Mouse (Mus musculus) 3T3-L1 (cell line): Measurements from ENCODE around the gene Atg4c.

Source experiments
- DNase-seq: peaks from one replicate; pipeline ENCODE4 v3.0.0-alpha.2; 2015; ENCODE audit warnings: low read depth, low spot score

Atg4c gene

DNA sequence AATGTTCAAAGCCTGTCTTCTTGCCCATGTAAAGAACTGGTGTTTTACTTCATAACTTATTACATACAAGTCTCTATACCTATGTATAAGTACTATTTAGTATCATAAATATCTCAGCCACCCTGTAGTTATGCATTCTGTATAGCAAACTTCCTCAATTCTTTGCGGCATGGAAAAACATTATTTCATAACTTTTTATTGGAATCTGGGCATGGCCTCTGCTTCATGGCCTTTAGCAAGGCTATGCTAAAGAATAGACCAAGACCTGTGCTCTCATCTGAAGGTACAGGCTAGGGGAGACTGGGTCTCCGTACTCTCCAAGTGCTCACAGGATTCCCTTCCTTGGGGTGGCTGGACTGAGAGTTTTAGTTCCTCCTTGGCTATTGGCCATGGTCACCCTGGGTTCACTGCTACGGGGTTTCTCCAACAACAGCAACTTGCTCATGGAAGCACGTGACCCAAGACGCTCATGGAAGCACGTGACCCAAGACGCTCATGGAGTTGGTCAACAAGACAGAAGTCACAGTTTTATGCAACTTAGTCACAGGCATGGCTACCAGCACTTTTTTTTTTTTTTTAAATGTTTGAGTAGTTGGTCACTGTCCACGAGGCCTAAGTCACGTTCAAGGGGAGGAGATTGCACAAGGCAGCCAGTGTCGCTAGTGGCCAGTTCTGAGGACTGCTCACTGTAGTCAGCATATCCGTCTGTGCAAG is 7.2 kb upstream of the Atg4c start:
- DNase-seq: no peak

DNA sequence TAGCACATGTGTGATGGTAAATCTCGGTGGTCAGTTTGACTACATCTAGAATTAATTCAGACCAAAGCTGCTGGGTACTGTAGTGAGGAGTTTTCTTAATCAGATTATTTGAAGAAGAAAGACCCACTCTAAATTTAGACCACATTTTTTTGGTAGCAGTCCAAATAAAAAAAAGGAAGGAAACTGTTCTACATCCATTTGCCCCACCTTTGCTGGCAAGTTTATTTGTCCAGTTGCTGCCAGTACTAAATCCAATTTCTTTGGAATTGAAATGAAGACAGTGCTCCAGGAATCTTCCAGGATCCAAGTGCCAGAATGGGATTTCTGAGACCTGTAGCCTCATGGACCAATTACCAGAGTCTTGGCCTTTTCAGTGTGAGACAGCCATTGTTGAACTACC is 1.1 kb upstream of the Atg4c start:
- no peak for DNase-seq

DNA sequence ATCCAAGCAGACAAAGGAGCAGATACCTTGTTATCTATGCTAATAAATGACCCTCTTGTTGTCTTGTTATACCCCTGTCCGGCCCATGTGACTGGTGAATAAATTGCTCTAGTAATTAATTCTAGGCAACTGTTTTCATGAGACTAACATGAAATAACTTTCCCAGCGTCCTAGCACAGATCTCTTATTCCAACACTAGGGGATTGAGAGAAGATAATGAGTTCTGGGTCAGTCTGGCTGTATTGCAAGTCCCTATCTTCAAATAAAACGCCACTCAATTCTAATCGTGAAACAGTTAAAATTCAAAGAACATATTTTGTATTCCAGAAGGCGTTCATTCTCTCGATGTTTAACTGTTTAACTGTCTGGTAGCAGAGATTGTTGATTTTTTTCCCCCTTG is 520 bp upstream of the Atg4c start:
- no peak for DNase-seq

DNA sequence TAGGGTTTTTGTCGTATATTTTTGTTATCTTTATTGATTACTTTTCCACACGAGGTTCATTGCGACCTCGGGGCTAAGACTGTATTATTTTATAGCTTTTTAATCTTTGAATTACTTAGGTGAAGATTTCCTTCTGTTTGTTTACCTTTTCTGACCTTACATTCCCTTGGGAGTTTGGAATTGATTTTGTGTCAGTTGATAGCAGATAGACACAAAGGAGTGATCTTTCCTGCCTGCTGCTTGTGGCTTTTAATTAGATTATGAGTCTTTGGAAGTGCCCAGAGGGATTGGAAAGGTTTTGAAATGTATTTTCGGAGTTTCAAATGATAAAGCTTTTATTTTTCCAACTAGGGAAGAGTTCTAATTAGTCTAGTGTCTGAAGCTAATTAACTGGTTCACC is 1.1 kb downstream of the Atg4c start:
- DNase-seq: no peak

DNA sequence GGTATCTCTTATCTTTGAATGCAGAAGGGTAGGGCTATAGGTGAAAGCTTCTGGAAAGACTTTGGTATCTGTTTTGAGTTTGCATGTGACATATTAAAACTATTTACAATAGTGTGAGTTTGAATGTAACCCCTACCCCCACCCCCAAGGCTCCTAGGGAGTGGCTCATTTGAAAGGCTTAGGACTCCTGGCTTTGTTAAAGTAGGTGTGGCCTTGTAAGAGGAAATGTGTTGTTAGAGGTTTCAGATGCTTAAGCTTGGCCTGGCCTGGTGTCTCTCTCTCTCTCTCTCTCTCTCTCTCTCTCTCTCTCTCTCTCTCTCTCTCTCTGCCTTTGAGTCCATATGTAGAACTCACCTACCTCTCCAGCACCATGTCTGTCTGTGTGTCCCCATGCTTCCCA is 5.0 kb downstream of the Atg4c start:
- DNase-seq: no peak

DNA sequence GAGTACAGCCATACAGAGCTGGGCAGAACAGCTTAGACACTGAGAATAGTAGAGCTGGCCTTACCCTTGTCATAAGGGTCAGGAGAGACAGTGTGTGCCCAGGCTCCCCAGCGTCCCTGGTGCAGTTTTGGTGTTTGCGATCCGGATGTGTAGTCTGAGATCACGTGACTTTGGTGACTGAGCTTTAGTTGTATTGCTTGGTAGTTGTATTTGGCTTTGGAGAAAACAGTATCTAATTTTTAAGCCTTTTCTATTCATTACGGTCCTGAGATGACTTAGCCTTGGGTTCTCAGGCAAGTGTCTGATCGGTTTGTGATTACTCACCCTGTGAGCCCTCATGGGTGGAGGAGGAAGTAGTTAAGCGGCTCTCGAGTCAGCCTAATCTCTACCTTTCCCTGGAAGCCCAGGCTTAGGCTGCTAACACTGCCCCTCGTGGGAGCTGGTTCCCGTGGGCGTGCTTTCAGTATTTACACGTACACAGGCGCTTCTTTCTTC is 6.1 kb downstream of the Atg4c start:
- DNase-seq: no peak

DNA sequence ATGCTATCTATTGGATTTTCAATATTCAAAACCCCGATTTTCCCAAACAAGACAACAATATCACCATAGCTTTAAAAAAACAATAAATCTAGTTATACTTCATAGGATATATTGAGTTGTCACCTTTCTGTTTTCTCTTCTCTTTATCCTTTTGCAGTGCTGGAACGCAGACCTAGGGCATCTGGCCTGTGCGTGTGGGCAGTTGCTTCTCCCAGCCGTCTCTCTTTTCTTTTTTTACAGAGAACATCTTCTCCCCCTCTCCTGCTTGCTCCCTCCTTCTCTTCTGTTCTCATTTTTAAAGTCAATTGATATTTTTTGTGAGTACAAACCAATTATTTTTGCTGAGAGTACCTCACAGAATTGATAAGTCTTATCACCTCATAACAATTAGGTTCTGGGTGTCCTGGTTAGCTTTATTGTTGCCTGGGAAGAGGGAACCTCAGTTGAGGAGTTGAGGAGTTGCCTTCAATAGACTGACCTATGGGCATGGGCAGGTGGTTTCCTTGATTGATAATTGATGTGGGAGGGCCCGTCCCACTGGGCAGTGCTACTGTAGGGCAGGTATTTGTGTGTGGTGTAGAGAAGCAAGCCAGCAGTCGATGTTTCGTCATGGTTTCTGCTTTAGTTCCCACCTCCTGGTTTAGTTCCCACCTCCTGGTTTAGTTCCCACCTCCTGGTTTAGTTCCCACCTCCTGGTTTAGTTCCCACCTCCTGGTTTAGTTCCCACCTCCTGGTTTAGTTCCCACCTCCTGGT is 6.8 kb downstream of the Atg4c start:
- DNase-seq: no peak

DNA sequence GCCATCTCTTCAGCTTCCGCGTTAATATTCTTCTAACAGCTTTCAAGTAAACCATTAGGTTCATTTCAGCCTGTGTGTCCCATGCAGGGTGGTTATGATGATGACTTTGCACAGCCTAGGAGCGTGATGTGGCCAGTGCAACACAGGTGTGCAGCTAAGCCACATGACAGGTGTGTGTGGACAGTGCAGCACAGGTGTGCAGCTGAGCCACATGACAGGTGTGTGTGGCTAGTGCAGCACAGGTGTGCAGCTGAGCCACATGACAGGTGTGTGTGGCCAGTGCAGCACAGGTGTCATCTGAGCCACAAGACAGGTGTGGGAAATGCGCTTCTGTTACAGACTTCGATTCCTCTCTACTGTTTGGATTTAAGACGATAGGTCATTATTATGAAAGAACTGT is 12.0 kb downstream of the Atg4c start:
- DNase-seq: no peak

DNA sequence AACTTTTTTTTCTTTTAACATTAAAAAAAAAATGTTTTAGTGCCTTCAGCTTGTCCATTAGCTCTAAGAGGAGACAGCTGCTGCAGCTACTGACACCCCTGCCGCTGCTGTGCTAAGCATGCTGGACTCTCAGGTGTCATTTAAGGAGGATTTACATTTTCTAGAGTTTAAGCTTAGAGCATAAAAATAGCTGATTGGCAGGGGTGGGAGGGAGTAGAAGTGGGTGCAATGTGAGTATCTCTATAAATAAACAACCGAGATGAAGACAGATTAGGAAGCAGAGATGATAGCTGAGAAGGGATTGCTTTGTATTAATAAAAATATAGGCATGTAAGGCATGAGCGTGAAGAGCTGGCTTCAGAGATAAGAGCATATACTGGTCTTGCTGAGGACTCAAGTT is 12.6 kb downstream of the Atg4c start:
- DNase-seq: no peak

DNA sequence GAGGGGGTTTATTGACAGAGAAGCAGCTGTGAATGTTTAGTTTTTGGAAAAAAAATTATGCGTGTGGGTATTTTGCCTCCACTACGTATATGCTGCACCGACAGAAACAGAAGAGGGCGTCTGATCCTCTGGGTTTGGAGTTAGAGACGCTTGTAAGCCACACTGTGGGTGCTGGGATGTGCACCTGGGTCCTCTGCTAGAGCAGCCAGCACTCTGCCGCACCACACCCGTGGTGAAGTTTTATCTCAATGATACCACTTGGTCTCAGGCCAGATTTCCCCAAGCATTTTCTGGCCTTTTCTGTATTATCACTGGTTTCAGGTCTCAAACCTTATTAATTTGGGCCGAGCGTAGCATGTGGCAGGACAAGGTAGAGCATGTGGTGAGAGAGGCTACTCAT is 16.4 kb downstream of the Atg4c start:
- DNase-seq: no peak

DNA sequence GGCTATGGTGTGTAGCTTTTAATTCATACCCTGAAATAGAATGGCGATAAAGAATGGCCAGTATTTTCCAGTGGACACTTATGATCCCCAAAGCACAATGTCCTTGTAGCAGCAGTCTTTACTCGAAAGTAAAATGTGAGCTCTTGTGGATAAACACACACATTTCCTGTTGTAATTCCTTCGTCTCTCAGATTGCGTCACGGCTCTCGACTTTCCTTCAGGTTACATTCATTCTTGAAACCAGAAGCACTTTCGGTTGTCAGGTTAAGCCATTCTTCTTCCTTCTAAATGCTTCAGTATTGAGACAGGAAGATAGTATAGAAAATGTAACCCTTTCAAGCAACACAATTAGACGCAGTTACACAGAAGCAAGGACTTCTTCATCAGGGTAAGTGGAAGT is 17.9 kb downstream of the Atg4c start:
- no peak for DNase-seq

DNA sequence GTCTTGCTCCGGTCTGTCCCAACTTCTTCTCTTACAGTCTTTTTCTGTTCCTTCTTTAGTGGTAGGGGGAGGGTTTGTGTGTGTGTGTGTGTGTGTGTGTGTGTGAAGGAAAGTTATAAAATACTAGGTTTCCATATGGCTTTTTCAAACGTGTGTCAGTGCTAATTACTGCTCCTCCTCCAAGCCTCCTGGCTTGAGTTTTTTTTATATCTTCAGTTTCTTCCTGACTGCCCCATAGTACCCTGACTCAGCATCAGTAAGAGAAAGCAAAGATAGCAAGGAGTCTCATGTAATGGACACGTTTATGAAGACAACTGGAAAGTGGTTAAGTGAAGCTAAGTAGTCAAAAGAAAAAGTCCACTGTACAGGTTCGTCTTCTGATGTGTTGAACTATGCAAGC is 19.4 kb downstream of the Atg4c start:
- DNase-seq: no peak

DNA sequence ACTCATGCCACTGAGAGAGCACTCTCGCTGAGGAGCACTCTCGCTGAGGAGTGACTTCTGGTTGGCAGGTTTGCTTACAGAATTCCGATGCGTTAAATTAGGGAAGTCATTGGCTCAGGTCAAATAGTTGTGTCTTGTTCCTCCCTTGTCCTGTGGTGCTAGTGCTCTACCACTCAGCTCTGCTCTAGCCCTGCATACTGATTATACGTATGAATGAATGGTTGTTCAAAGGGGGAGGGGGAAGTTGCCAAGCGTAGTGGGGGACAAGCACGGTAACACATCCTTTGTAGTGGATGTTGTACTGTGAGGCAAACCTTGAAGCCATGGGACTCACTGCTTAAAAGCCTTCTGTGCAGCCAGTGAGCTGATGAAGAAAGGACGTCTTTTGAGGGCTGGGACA is 28.5 kb downstream of the Atg4c start:
- no peak for DNase-seq

DNA sequence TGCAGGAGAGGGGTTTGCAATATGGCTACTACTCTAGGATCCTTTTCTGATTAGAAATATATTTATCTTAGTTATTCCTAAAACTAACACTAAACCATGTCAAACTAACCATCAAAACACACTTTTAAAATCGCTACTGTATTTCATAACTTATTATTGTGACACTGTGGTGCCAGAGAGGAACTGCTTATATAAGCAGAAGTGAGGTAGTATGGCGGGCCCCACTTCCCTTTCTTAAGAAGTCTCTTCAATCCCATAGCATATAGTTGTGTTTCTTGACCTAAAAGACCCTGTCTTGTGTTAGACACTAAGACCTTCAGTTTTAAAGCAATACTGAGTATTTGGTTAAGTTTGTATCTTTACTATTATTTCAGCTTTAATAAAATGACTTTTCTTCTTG is 31.1 kb downstream of the Atg4c start:
- no peak for DNase-seq

DNA sequence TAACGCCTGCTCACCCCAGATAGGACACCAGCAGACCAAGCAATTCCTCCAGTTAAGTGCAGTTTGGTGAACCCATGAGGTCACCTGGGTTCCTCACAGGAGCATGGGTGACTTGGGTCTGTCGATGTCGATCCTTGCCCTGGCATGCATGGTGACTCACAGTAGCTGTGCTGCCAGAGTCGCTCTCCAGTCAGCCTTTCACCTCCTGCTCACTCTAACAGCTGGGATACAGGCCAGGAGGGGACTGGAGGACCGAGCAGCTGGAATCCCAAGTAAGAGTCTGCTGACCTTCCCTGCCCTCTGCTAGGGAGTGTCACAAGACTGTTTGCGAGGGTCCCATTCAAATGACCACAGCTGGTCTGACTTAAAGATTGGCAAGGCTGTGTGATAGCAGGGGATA is 33.5 kb downstream of the Atg4c start:
- peak; percentile 68 for DNase-seq

DNA sequence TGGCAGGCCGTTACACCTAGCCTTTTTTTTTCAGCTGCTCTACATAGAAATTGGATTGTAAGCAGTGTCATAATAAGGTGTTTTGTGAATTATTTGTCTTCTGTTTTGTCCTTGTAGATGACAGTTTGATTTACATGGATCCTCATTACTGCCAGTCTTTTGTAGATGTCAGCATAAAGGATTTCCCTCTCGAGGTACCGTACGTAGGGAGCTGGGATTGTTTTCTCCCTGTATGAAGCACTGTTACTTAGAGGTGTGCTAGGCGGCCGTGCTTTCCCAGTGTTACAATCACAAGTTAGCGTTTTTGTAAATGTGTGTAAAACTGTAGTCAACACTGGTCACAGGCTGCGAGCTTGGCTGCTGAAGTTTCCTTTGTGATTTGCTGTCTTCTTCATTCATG is 35.6 kb downstream of the Atg4c start:
- DNase-seq: no peak

DNA sequence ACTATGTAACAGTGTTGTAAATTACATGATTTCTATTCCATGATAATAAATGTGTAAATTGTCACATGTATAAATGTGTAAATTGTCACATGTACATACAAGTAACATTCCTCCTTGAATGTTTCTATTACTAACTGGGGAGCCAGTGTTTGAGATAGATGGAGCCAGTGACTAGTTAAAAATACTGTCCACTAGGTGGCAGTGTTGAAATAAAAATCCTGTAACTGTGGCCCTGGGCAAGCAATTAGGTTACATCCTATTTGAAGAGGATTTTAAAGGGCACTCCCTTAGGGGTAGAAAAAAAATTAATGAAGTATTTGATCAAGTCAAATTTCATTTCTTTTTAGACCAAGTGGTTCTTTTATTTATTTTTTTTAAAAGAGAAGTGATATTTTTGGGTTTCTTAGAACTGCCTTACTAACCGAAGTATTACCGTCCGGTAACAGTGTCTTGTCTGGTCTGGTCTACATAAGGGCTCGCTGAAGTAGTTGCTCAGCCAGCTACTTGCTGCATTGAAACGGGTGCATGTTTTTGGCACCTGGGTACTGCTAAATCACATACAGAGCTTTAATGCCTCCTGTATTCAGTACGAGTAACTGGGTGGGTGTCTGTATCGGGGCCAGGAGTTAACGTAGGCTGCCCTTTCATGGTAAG is 41.6 kb downstream of the Atg4c start:
- DNase-seq: peak; percentile 76

DNA sequence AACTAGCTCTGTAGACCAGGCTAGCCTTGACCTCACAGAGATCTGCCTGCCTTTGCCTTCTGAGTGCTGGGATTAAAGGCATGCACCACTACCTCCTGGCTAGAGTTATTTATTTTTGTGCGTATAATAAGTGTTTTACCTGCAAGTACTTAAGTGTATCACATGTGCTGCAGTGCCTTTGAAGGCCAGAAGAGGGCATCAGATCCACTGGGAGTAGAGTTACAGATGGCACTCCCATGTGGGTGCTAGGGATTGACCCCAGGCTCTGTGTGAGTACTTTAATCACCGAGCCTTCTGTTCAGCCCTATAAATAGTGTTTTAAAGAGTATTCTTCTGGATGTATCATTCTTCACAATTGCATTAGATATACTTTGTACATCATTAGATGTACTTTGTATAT is 44.6 kb downstream of the Atg4c start:
- peak; percentile 15 for DNase-seq

DNA sequence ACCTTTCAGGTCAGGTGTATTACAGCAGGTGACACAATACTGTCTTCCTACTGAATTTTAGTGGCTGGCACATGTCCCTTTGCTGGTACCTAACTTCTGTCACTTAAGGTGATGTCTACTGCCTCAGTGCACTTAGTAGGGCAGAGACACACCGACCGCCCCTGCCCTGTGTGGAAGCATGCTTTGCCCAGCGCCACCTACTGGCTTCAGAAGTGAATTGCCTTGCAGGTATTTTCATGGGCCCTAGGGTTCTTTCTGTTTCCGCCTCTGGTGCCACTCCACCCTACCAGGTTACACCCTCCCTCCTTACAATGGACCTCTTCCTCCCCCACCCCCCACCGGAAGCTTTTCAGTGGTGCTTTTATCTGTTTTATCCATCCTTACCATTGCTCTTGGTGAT is 47.9 kb downstream of the Atg4c start:
- DNase-seq: no peak

DNA sequence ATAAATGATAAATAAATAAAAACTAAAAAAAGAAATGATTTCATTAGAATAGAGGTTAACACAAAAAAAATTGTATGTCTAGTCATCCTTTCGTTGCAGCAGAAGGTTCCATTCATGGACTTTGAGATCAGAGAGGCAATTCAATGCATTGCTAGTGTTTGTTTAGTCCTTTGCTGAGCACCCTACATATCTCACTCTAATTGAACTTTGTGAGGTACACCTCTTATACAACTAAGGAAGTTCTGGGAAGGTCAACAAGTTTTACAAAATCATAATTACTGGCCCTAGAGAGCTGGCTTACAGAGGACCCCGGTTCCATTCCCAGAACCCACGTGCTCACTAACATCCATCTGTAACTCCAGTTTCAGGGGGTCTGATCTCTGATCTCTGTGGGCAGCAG is 55.6 kb downstream of the Atg4c start:
- DNase-seq: no peak

DNA sequence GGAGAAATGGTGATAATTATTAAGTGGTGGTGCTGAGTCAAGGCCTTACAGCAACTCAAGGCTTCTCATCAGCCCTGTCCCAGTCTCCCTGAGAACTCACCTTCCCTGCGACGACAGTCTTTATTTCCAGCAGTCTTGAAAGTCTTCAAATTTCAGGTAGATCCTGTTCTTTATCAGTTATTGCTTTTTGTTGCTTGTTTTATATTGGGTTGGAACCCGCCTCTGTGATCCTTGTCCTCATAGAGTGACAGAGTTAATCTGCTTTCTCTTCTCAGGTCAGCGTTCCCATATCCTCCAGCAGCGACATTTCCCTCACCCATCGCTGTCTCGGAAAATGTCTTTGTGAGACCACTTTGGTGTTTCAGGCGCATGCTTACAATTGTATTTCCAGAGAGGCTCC is 56.1 kb downstream of the Atg4c start:
- DNase-seq: no peak

DNA sequence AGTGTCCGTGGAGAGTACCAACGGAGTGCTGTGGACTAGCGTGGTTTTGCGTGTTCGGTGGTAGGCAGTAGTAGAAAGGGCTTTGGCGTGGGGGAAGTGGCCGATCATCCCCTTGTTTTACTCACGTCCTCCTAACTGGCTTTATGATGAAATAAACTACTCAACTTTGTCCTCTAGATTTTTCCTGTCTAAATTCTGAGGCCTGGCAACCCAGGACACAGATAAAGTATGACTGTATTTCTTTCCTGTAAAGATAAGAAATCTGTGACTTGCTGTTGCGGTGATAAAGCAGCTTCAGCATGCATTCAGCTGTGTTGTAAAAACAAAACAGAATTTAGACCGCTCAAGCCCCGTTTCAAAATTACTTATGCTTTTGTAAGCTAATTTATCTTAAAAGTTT is 59.2 kb downstream of the Atg4c start:
- DNase-seq: no peak

DNA sequence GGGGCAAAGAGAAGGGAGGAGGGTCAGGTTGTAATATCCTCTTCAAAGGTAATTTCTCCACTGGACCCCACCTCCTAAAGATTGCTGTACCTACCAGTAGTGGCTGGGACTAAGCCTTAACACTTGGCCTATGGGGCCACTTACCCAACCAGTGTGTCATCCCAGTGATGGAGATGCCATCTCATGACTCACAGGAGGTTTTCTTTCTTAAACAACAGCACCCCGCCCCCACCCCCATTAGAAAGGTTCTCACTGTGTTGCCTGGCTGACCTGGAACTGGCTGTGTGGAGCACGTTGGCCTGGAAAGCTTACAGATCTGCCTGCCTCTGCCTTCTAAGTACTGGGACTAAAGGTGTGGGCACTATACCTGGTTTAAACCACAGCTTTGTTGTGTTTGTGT is 69.5 kb downstream of the Atg4c start:
- peak; percentile 62 for DNase-seq
